Mouse (Mus musculus) CH12.LX (cell line): ENCODE results near the gene Dlec1.

Experiments used
- CHD1 ChIP-seq: IDR thresholded peaks from 2 replicates; pipeline ENCODE4 v1.6.1; 2012; ENCODE audit warnings: low read depth, low read length, improper control_type of control experiment, inconsistent platforms
- CTCF ChIP-seq, 2 experiments: IDR thresholded peaks in 1 of 2; conservative IDR thresholded peaks in 1 of 2; 2 replicates each; pipeline ENCODE4 v1.5.1; 2011 to 2012; ENCODE audit warnings: low read depth in 2 of 2, low read length in 2 of 2, improper control_type of control experiment in 1 of 2, inconsistent platforms in 1 of 2, mild to moderate bottlenecking in 1 of 2, moderate library complexity in 1 of 2
- HCFC1 ChIP-seq: IDR thresholded peaks from 2 replicates; pipeline ENCODE4 v1.6.1; 2012; ENCODE audit warnings: low read depth, mild to moderate bottlenecking, inconsistent platforms, low read length, improper control_type of control experiment
- JUND ChIP-seq: conservative IDR thresholded peaks from 2 replicates; pipeline ENCODE4 v1.6.1; 2011; ENCODE audit warnings: low read depth, low read length, improper control_type of control experiment
- MAFK ChIP-seq: IDR thresholded peaks from 2 replicates; pipeline ENCODE4 v1.6.1; 2011; ENCODE audit warnings: low read length, improper control_type of control experiment; ENCODE audit not compliant: insufficient replicate concordance
- MYC ChIP-seq: IDR thresholded peaks from 2 replicates; pipeline ENCODE4 v1.6.1; 2011; ENCODE audit warnings: low read depth, mild to moderate bottlenecking, improper control_type of control experiment, low read length
- NRF1 ChIP-seq: IDR thresholded peaks from 2 replicates; pipeline ENCODE4 v1.6.1; 2014; ENCODE audit warnings: low read depth, mild to moderate bottlenecking, inconsistent platforms, low read length, improper control_type of control experiment, moderate library complexity
- POLR2A ChIP-seq: IDR thresholded peaks from 2 replicates; pipeline ENCODE4 v1.6.1; 2011; ENCODE audit warnings: low read depth, mild to moderate bottlenecking, improper control_type of control experiment, low read length
- USF1 ChIP-seq: IDR thresholded peaks from 2 replicates; pipeline ENCODE4 v1.6.1; 2014; ENCODE audit warnings: low read depth, mild to moderate bottlenecking, inconsistent platforms, low read length, improper control_type of control experiment
- ZKSCAN1 ChIP-seq: IDR thresholded peaks from 2 replicates; pipeline ENCODE4 v1.6.1; 2012; ENCODE audit warnings: low read depth, inconsistent platforms, low read length, improper control_type of control experiment, borderline replicate concordance
- ZNF384 ChIP-seq: IDR thresholded peaks from 2 replicates; pipeline ENCODE4 v1.6.1; 2012; ENCODE audit warnings: low read depth, low read length, improper control_type of control experiment, inconsistent platforms

DNA sequence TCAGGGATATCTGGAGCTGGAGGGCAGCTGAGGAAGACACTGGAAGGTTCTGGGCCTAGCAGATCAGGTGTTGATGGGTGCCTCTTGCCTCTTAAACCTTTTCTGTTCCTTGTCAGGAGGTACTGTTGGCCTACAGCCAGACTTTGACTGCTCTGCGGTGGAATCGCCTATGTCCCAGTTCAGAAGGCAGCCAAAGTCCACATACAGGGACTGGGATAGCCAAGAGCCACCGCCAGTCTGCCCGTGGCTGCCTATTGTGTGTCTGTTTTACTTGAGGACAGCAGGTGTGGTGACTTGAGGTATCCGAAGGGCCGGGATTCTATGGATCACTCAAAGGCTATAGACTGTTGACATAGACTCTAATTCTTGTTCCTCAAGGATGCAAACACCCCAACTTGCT, 63.3 kb downstream of the Dlec1 start:
- TF ChIP-seq CTCF (conservative IDR thresholded peaks at IDR 0.05 in 1 of 2, IDR thresholded peaks at IDR 0.05 in 1 of 2; ENCODE audit: low read depth in 2 of 2, low read length in 2 of 2) (no peak), ZKSCAN1 (no peak), USF1 (no peak), POLR2A (no peak), JUND (no peak), MYC (no peak), CHD1 (no peak), ZNF384 (no peak), MAFK (no peak), NRF1 (no peak), HCFC1 (no peak)
